ENCODE assay signal across 31 mouse cellular contexts in the genomic region with DNA sequence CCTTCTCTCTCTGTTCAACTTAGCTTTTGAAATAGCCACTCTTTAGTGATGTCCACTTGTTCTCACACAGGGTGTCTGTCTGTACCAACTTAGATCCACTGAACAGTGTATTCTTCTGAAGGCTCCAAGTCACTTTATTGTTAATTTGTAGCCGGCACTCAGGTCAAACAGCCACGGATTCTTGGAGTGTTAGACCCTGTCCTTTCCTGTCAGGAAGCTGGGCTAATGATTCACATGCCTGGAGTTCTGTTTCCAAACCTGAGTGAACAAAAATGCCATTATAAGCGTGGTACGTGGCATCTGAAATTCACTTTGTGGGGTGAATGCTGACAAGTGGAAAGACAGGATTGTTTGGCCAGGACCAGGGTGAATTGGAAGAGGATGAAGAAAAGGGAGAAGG.
A peak's percentile ranks its signal among the peaks of the same experiment; 100 is the strongest.
DNase-seq lines count a peak whose midpoint lies in the region; ATAC-seq lines count a peak whose summit lies in the region.
"Had no signal": no experiment of that assay in that cellular context is flagged by ENCODE, and none has a peak within 500 bp of the region (broad histone marks: within the 10 kb centered on the region; RNA-seq: fewer than 3 reads in every experiment).

No protein-coding gene starts in this region.

- H3K4me3 ChIP-seq in hindbrain, embryonic 16.5 days (ENCODE audit: low read length), result no peak overlapping the region
- H3K4me3 ChIP-seq: embryonic facial prominence, embryonic 15.5 days; forebrain, embryonic 13.5 days; heart, embryonic 12.5 days; hindbrain, embryonic 10.5 days; hindbrain, embryonic 15.5 days; left cerebral cortex, adult 2 months; limb, embryonic 13.5 days; midbrain, embryonic 15.5 days; neural tube, embryonic 15.5 days had no signal

- no peaks in the 10 kb centered on the region for H3K27me3 ChIP-seq in hindbrain, embryonic 16.5 days (replicated peaks; ENCODE audit: control insufficient read depth, insufficient read depth, low read length)
- H3K27me3 ChIP-seq: embryonic facial prominence, embryonic 15.5 days; forebrain, embryonic 13.5 days; heart, embryonic 12.5 days; hindbrain, embryonic 15.5 days; limb, embryonic 13.5 days; midbrain, embryonic 15.5 days; neural tube, embryonic 15.5 days had no signal

- H3K9me3 ChIP-seq in hindbrain, embryonic 16.5 days (ENCODE audit: control insufficient read depth, low read length), result no peaks in the 10 kb centered on the region
- H3K9me3 ChIP-seq: embryonic facial prominence, embryonic 15.5 days; forebrain, embryonic 13.5 days; heart, embryonic 12.5 days; hindbrain, embryonic 10.5 days; hindbrain, embryonic 15.5 days; limb, embryonic 13.5 days; midbrain, embryonic 15.5 days; neural tube, embryonic 15.5 days had no signal

- no peak for ATAC-seq in hindbrain, embryonic 16.5 days
- no peak for ATAC-seq in CD4-positive, CD25-positive, alpha-beta regulatory T cell, adult 4 months
- ATAC-seq: activated CD4-positive, CD25-positive, alpha-beta regulatory T cell, adult 4 months; forebrain, embryonic 13.5 days; midbrain, embryonic 15.5 days had no signal

- H3K9ac ChIP-seq in hindbrain, embryonic 16.5 days (ENCODE audit: low read depth, low read length), result no peak overlapping the region
- H3K9ac ChIP-seq: embryonic facial prominence, embryonic 15.5 days; forebrain, embryonic 13.5 days; heart, embryonic 12.5 days; hindbrain, embryonic 15.5 days; limb, embryonic 13.5 days; midbrain, embryonic 15.5 days; neural tube, embryonic 15.5 days had no signal

- no peak overlapping the region for H3K27ac ChIP-seq in hindbrain, embryonic 16.5 days (ENCODE audit: low read depth, low read length)
- H3K27ac ChIP-seq: embryonic facial prominence, embryonic 15.5 days; forebrain, embryonic 13.5 days; hindbrain, embryonic 10.5 days; hindbrain, embryonic 15.5 days; left cerebral cortex, adult 2 months; limb, embryonic 13.5 days; midbrain, embryonic 15.5 days; neural tube, embryonic 15.5 days had no signal

- H3K4me2 ChIP-seq in hindbrain, embryonic 16.5 days (ENCODE audit: low read length), result no peak overlapping the region
- H3K4me2 ChIP-seq: embryonic facial prominence, embryonic 15.5 days; forebrain, embryonic 13.5 days; heart, embryonic 12.5 days; hindbrain, embryonic 15.5 days; limb, embryonic 13.5 days; liver, embryonic 11.5 days; midbrain, embryonic 15.5 days; neural tube, embryonic 15.5 days had no signal

- no peaks in the 10 kb centered on the region for H3K36me3 ChIP-seq in hindbrain, embryonic 16.5 days (ENCODE audit: control insufficient read depth, insufficient read depth, low read length)
- H3K36me3 ChIP-seq: embryonic facial prominence, embryonic 15.5 days; heart, embryonic 12.5 days; hindbrain, embryonic 10.5 days; hindbrain, embryonic 15.5 days; limb, embryonic 13.5 days; midbrain, embryonic 15.5 days; neural tube, embryonic 15.5 days had no signal

- WGBS in hindbrain, embryonic 16.5 days, result 63% methylated on average over 4 of the region's 4 CpGs

- DNase-seq in testis, postnatal 10 days (ENCODE audit: low spot score), result peak; percentile 7
- no peak for DNase-seq in testis, postnatal 14 days (ENCODE audit: low spot score)
- peak; percentile 92 for DNase-seq in kidney, adult 9 months
- peak; percentile 58 for DNase-seq in kidney, postnatal 10 days
- peak; percentile 57 for DNase-seq in yolk sac, embryonic 10.5 days (ENCODE audit: low spot score)
- no peak for DNase-seq in left cerebral cortex, adult 8-10 months (ENCODE audit: low spot score in 2 of 2)
- DNase-seq: adrenal gland, adult 2 months; adrenal gland, postnatal 36 days; B cell, adult 2 months; cerebellum, adult 18-20 months; cerebellum, postnatal 10 days; gastrocnemius, postnatal 14 days; layer of hippocampus, adult 9-11 months; lung, postnatal 4 days; retina, postnatal 1 day; right cerebral cortex, postnatal 14 days; thymus, adult 2 months; thymus, postnatal 4 days had no signal

- H3K4me1 ChIP-seq in hindbrain, embryonic 16.5 days (ENCODE audit: control insufficient read depth, insufficient read depth, low read depth, low read length), result no peaks in the 10 kb centered on the region
- H3K4me1 ChIP-seq: embryonic facial prominence, embryonic 15.5 days; forebrain, embryonic 13.5 days; hindbrain, embryonic 15.5 days; midbrain, embryonic 15.5 days; neural tube, embryonic 15.5 days had no signal

Comparison
In these comparisons a context has a peak if more than half of its experiments do, and no peak if none do; other contexts are left out.
1. DNase-seq: peak in testis, postnatal 10 days (single experiment), kidney, adult 9 months (single experiment), kidney, postnatal 10 days (single experiment) and yolk sac, embryonic 10.5 days (single experiment); none in testis, postnatal 14 days (single experiment) and left cerebral cortex, adult 8-10 months (0 of 2).